In the genomic region with DNA sequence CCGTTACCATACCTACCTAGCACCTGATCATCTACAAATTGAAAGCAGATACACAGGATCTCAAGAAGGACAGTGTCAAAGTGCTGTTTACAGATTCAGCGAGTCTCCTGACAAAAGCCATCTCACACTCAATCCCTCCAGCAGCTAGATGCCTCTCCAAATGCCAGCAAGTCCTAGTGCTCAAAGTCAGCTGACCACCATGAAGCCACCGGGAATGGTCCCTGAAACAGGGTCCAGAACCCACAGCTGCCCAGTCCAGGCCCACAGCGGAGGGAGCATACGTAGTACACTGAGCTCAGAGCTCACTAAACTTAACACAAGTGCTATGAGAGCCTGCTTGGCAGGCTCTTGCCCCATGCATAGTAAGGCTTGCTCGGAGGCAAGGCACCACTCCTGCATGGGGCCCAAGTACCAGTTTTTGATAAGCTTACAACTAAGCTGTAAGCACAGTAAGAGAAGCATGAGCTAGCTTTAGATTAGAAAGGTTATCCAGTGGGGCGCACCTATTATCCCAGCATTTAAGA, we compare ENCODE assay signal across 20 mouse cellular contexts. TPM values are rescaled to one million over a fixed set of nuclear protein-coding genes. Genes with fewer than 3 reads are reported as not detected.
A peak's percentile ranks its signal among the peaks of the same experiment; 100 is the strongest.
DNase-seq lines count a peak whose midpoint lies in the region; ATAC-seq and TF ChIP-seq lines count a peak whose summit lies in the region.
"Had no signal": no experiment of that assay in that cellular context is flagged by ENCODE, and none has a peak within 500 bp of the region (broad histone marks: within the 10 kb centered on the region; RNA-seq: fewer than 3 reads in every experiment).

No protein-coding gene starts in this region.

- H3K4me2 ChIP-seq in heart, embryonic 12.5 days = peak overlapping the region; percentile 29; the same call in 1 of the 2 replicates
- H3K4me2 ChIP-seq in lung, postnatal 0 days (replicated peaks; ENCODE audit: low read depth, low read length) = no peak overlapping the region
- H3K4me2 ChIP-seq in forebrain, embryonic 15.5 days (replicated peaks) = no peak overlapping the region
- H3K4me2 ChIP-seq: hindbrain, embryonic 15.5 days; neural tube, embryonic 12.5 days had no signal

- H3K9ac ChIP-seq in heart, embryonic 12.5 days = no peak overlapping the region
- H3K9ac ChIP-seq in lung, postnatal 0 days (replicated peaks; ENCODE audit: low read depth) = no peak overlapping the region
- no peak overlapping the region for H3K9ac ChIP-seq in forebrain, embryonic 15.5 days (replicated peaks)
- H3K9ac ChIP-seq: hindbrain, embryonic 15.5 days; neural tube, embryonic 12.5 days had no signal

- WGBS in heart, embryonic 12.5 days = 55% methylated on average over 7 of the region's 7 CpGs
- WGBS in lung, postnatal 0 days = 47% methylated on average over 7 of the region's 7 CpGs
- 91% methylated on average over 7 of the region's 7 CpGs for WGBS in macrophage (ENCODE audit: missing documents)
- 87% methylated on average over 7 of the region's 7 CpGs for WGBS in forebrain, embryonic 15.5 days

- H3K9me3 ChIP-seq in heart, embryonic 12.5 days (replicated peaks) = no peaks in the 10 kb centered on the region
- no peaks in the 10 kb centered on the region for H3K9me3 ChIP-seq in lung, postnatal 0 days (ENCODE audit: low read length)
- H3K9me3 ChIP-seq in forebrain, embryonic 15.5 days = no peaks in the 10 kb centered on the region
- H3K9me3 ChIP-seq: hindbrain, embryonic 15.5 days; neural tube, embryonic 12.5 days had no signal

- no peak for TF ChIP-seq CTCF in lung, postnatal 0 days (IDR thresholded peaks at IDR 0.05)
- TF ChIP-seq CTCF in cortical plate, adult 2 months (IDR thresholded peaks at IDR 0.05; ENCODE audit: extremely low read depth, insufficient read depth, low read length) = no peak

- H3K27me3 ChIP-seq in heart, embryonic 12.5 days (replicated peaks) = no peaks in the 10 kb centered on the region
- H3K27me3 ChIP-seq in lung, postnatal 0 days (replicated peaks; ENCODE audit: insufficient read depth, low read length) = no peaks in the 10 kb centered on the region
- no peaks in the 10 kb centered on the region for H3K27me3 ChIP-seq in forebrain, embryonic 15.5 days
- H3K27me3 ChIP-seq: hindbrain, embryonic 15.5 days; neural tube, embryonic 12.5 days; Patski had no signal

- ATAC-seq in heart, embryonic 12.5 days (ENCODE audit: insufficient number of reproducible peaks, low FRiP score) = 0 out of 2 replicates have a peak, but pooled peaks have one; percentile 25
- peak; percentile 74 for ATAC-seq in lung, postnatal 0 days
- no peak for ATAC-seq in forebrain, embryonic 15.5 days (replicated peaks)
- ATAC-seq: forebrain, embryonic 14.5 days; Patski had no signal

- DNase-seq in heart, adult 9 months (ENCODE audit: low spot score in 2 of 2) = no peak
- peak; percentile 44 for DNase-seq in lung, postnatal 0 days (ENCODE audit: low spot score)
- DNase-seq in lung, postnatal 4 days = no peak
- DNase-seq: adrenal gland, postnatal 25 days; cerebellum, postnatal 10 days; kidney, adult 18-20 months; kidney, postnatal 14 days; lung, adult 2 months; spleen, adult 18-20 months; thymus, postnatal 36 days had no signal

- H3K79me2 ChIP-seq in macrophage (ENCODE audit: inconsistent target) = peaks cover 96% of the 10 kb centered on the region

- H3K4me3 ChIP-seq in heart, embryonic 12.5 days = no peak overlapping the region
- no peak overlapping the region for H3K4me3 ChIP-seq in lung, postnatal 0 days (ENCODE audit: low read depth, low read length)
- H3K4me3 ChIP-seq in cortical plate, adult 2 months (ENCODE audit: insufficient read depth, low read length) = no peak overlapping the region
- H3K4me3 ChIP-seq in macrophage (ENCODE audit: inconsistent target) = no peak overlapping the region
- H3K4me3 ChIP-seq in forebrain, embryonic 15.5 days = no peak overlapping the region
- H3K4me3 ChIP-seq: erythroblast, embryonic 14.5 days; hindbrain, embryonic 15.5 days; neural tube, embryonic 12.5 days had no signal

- H3K4me1 ChIP-seq in heart, embryonic 12.5 days (replicated peaks) = peaks cover 49% of the 10 kb centered on the region
- peaks cover 8% of the 10 kb centered on the region; the same call in 1 of the 2 replicates for H3K4me1 ChIP-seq in lung, postnatal 0 days (ENCODE audit: insufficient read depth, low read depth, low read length)
- peaks cover 18% of the 10 kb centered on the region for H3K4me1 ChIP-seq in cortical plate, adult 2 months (ENCODE audit: control insufficient read depth, insufficient read depth, low read length)
- H3K4me1 ChIP-seq in forebrain, embryonic 15.5 days = peaks cover 13% of the 10 kb centered on the region

- no peak overlapping the region; the same call in 1 of the 2 replicates for H3K27ac ChIP-seq in heart, embryonic 12.5 days (ENCODE audit: poor library complexity, severe bottlenecking)
- no peak overlapping the region for H3K27ac ChIP-seq in lung, postnatal 0 days (ENCODE audit: low read length)
- peak overlapping the region; percentile 74; the same call in 1 of the 2 replicates for H3K27ac ChIP-seq in cortical plate, adult 2 months (ENCODE audit: insufficient read depth, low read length)
- peak overlapping the region; percentile 98 for H3K27ac ChIP-seq in macrophage
- H3K27ac ChIP-seq in forebrain, embryonic 15.5 days (replicated peaks) = no peak overlapping the region
- H3K27ac ChIP-seq: hindbrain, embryonic 15.5 days; neural tube, embryonic 12.5 days had no signal

- TF ChIP-seq POLR2A in cortical plate, adult 2 months (IDR thresholded peaks at IDR 0.05; ENCODE audit: extremely low read depth, insufficient read depth, low read length) = no peak

- peaks cover 30% of the 10 kb centered on the region for H3K36me3 ChIP-seq in heart, embryonic 12.5 days
- H3K36me3 ChIP-seq in lung, postnatal 0 days (ENCODE audit: insufficient read depth, low read length) = peaks cover 19% of the 10 kb centered on the region
- H3K36me3 ChIP-seq in macrophage (ENCODE audit: inconsistent target) = peaks cover 26% of the 10 kb centered on the region
- peaks cover 18% of the 10 kb centered on the region for H3K36me3 ChIP-seq in forebrain, embryonic 15.5 days

- TF ChIP-seq EP300 in lung, postnatal 0 days (IDR thresholded peaks at IDR 0.05) = no peak

RNA-seq across cellular contexts. Expression of a gene that starts 22.8 kb away (rescaled TPM):
- not detected in 2 replicates for polyA plus RNA-seq in heart, embryonic 12.5 days (2016; fragmentation: Nextera tagmentation; extraction: Ambion mirVana)
- 0.08 and 0.19 TPM in 2 replicates for polyA plus RNA-seq in lung, postnatal 0 days (2015; fragmentation: Nextera tagmentation; extraction: Ambion mirVana)
- 20.5 and 20.9 TPM in 2 replicates for polyA plus RNA-seq in cortical plate, adult 2 months (2012; rRNA removed)
- total RNA-seq in macrophage (2018; cell fraction: chromatin; rRNA removed) = not detected
- not detected for total RNA-seq in macrophage (2018; cell fraction: cytosol; rRNA removed)
- total RNA-seq in macrophage (2018; cell fraction: nucleus; rRNA removed) = under 1 TPM in 1 of 26 experiments, not detected in 25; 0.15 TPM
- 0.09 TPM in 1 of 3 replicates, not detected in the others for polyA plus RNA-seq in macrophage (2018)
- 1.4 and 1.5 TPM in 2 replicates for polyA plus RNA-seq in forebrain, embryonic 15.5 days (2015; fragmentation: Nextera tagmentation; extraction: Ambion mirVana)
- total RNA-seq: megakaryocyte-erythroid progenitor cell, adult 5-6 weeks had no signal
- polyA plus RNA-seq: erythroblast, embryonic 14.5 days had no signal

RNA-seq across cellular contexts. Expression of a gene that starts 23.4 kb away (rescaled TPM):
- polyA plus RNA-seq in heart, embryonic 12.5 days (2016; fragmentation: Nextera tagmentation; extraction: Ambion mirVana) = 16.9 and 17.1 TPM in 2 replicates
- polyA plus RNA-seq in lung, postnatal 0 days (2015; fragmentation: Nextera tagmentation; extraction: Ambion mirVana) = 19.4 and 22.1 TPM in 2 replicates
- 21.3 and 32.0 TPM in 2 replicates for polyA plus RNA-seq in cortical plate, adult 2 months (2012; rRNA removed)
- 100 to 1,000 TPM in 25 of 26 experiments, 10 to 100 TPM in 1; 89.5 to 362 (median 173) TPM for total RNA-seq in macrophage (2018; cell fraction: chromatin; rRNA removed)
- total RNA-seq in macrophage (2018; cell fraction: cytosol; rRNA removed) = 10 to 100 TPM; 31.3 to 87.6 (median 56.0) TPM
- 100 to 1,000 TPM in 24 of 26 experiments, 10 to 100 TPM in 2; 88.5 to 441 (median 144) TPM for total RNA-seq in macrophage (2018; cell fraction: nucleus; rRNA removed)
- polyA plus RNA-seq in macrophage (2018) = 32.6 to 331 TPM (median 56.6 TPM) in 3 replicates
- polyA plus RNA-seq in forebrain, embryonic 15.5 days (2015; fragmentation: Nextera tagmentation; extraction: Ambion mirVana) = 28.9 and 29.1 TPM in 2 replicates

Comparison
In these comparisons a context has a peak if more than half of its experiments do, and no peak if none do; other contexts are left out.
1. H3K27ac ChIP-seq: peak in cortical plate, adult 2 months (single experiment) and macrophage (single experiment); none in heart, embryonic 12.5 days (single experiment), lung, postnatal 0 days (single experiment) and forebrain, embryonic 15.5 days (single experiment).